Mouse (Mus musculus) layer of hippocampus, postnatal 10 days (tissue): ENCODE data around the gene Vmn1r64. TPM values are rescaled to one million over a fixed set of nuclear protein-coding genes. Genes with fewer than 3 reads are reported as not detected.
"Not testable (repeated sequence)": the region's sequence is repeated elsewhere in the genome, so short reads cannot be mapped to it uniquely, and the experiment has no call there.

Experiments
- DNase-seq, 2 experiments: peaks; one replicate each; pipeline ENCODE4 v3.0.0; 2021; ENCODE audit warnings: low spot score in 2 of 2
- long read RNA-seq: library from polyadenylated mRNA; stranded (forward); transcript quantifications from one replicate; pipeline ENCODE4 v2.0.0, GENCODE M21; 2023
- total RNA-seq, 2 experiments: library from RNA; stranded (reverse); gene quantifications; 2 replicates each; pipeline ENCODE4 v1.2.3; 2021

The Vmn1r64 gene
- not detected for total RNA-seq
- long read RNA-seq: 0 reads

DNA sequence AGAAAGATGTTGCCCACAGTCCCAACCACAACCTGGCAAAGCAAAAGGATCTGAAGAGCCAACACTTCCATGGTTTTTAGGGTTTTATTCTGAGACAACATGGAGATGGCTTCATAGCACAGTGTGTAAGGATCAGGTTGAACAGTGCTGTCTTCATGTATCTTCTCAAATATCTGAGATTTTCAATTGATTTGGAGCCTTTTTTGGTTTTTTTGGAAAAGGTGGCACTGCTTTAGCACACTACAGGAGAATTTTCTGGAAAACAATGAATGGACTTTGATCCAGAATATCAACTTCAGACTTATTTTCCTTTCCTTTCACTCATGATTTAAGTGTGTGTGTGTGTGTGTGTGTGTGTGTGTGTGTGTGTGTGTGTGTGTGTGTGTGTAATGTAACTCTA lies at the start of gene Vmn1r64:
TSS of gene Vmn1r64 (minus strand) at position 101 of the 400 bp plus-strand sequence.
- no peak for DNase-seq

- DNase-seq: no peak
Measured at GRCm38 (mm10) chr7:5899238-5899637, 14.9 kb upstream of the Vmn1r64 start.

DNA sequence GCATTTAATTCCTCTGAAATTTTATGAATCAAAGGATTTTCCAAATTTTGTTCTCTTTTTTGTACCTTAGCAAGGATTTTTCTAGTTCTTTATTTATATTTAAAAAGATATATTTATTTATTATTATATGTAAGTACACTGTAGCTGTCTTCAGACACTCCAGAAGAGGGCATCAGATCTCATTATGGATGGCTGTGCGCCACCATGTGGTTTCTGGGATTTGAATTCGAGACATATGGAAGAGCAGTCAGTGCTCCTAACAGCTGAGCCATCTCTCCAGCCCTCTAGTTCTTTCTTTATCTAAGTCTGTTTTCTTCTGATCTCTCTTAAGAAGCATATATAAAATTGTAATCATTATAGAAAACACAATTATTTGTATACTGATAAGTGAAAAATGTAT lies 12.9 kb upstream of the Vmn1r64 start:
- DNase-seq: not testable (repeated sequence)

Other genes with a start within 250 kb of the Vmn1r64 start
- not detected for gene Vmn1r62, start 210.9 kb downstream of the Vmn1r64 start, total RNA-seq
- gene Vmn1r63, start 79.1 kb downstream of the Vmn1r64 start, total RNA-seq: not detected
- gene Vmn1r65, start 126.5 kb upstream of the Vmn1r64 start, total RNA-seq: not detected
- not detected for gene Nlrp4c, start 160.6 kb upstream of the Vmn1r64 start, total RNA-seq